Mouse (Mus musculus) heart, adult 2 months (tissue): ENCODE data around the gene Sh3d19.

ENCODE experiments used
- CTCF ChIP-seq: fragments of 200-600 bp; IDR thresholded peaks from 2 replicates; pipeline ENCODE4 v1.8.1; 2022; ENCODE audit warnings: antibody characterized with exemption, mild to moderate bottlenecking, moderate library complexity
- EP300 ChIP-seq: fragments of 200-500 bp; IDR thresholded peaks from 2 replicates; pipeline ENCODE4 v1.6.1; 2011; ENCODE audit warnings: low read depth, low read length, control low read depth; ENCODE audit not compliant: insufficient read depth
- POLR2A ChIP-seq: fragments of 200-500 bp; IDR thresholded peaks from 2 replicates; pipeline ENCODE4 v1.6.1; 2011; ENCODE audit warnings: mild to moderate bottlenecking, low read depth, low read length, control low read depth; ENCODE audit not compliant: insufficient read depth

DNA sequence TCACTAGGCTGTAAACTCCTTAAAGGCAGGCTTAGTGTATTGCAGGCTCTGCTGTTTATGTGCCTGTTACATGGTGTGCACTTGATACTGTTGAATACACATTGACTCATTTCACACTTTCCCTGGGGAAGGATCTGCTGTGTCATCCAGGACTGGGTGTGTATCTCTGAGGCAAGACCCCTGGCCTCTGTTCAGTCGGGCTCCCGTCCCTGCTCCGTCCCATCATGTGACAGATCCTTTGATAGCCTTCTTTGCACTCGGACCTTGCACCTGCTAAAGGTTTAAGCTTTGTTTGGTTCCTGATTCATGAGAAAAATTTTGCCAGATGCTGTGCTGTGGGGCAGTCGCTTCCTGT lies 20.9 kb downstream of the Sh3d19 start:
- no peak for TF ChIP-seq POLR2A
- no peak for TF ChIP-seq CTCF
- no peak for TF ChIP-seq EP300
